7 mouse cellular contexts compared by ENCODE assay signal in genomic region chr2:52425523-52425795, GRCm38 (mm10). TPM values are rescaled to one million over a fixed set of nuclear protein-coding genes. Genes with fewer than 3 reads are reported as not detected.
A peak's percentile ranks its signal among the peaks of the same experiment; 100 is the strongest.
DNase-seq lines count a peak whose midpoint lies in the region; ATAC-seq and TF ChIP-seq lines count a peak whose summit lies in the region.

No protein-coding gene starts in this region.

- H3K4me2 ChIP-seq in lung, postnatal 0 days (replicated peaks; ENCODE audit: low read depth, low read length), result peak overlapping the region; percentile 61
- peak overlapping the region; percentile 68 for H3K4me2 ChIP-seq in forebrain, embryonic 13.5 days
- H3K4me2 ChIP-seq in limb, embryonic 14.5 days (replicated peaks; ENCODE audit: low read depth, low read length, severe bottlenecking), result peak overlapping the region; percentile 58
- peak overlapping the region; percentile 65 for H3K4me2 ChIP-seq in stomach, embryonic 14.5 days (replicated peaks; ENCODE audit: low read depth, low read length)

- TF ChIP-seq EP300 in lung, postnatal 0 days (IDR thresholded peaks at IDR 0.05), result no peak

- H3K4me1 ChIP-seq in lung, postnatal 0 days (ENCODE audit: insufficient read depth, low read depth, low read length), result peaks cover 13% of the 10 kb centered on the region; the same call in 1 of the 2 replicates
- peaks cover 34% of the 10 kb centered on the region for H3K4me1 ChIP-seq in forebrain, embryonic 13.5 days
- peaks cover 18% of the 10 kb centered on the region for H3K4me1 ChIP-seq in limb, embryonic 14.5 days (ENCODE audit: control insufficient read depth, insufficient read depth, low read length)
- peaks cover 12% of the 10 kb centered on the region; the same call in 1 of the 2 replicates for H3K4me1 ChIP-seq in stomach, embryonic 14.5 days (ENCODE audit: control insufficient read depth, insufficient read depth, low read length)

- ATAC-seq in lung, postnatal 0 days, result no peak
- no peak for ATAC-seq in forebrain, embryonic 13.5 days
- no peak for ATAC-seq in limb, embryonic 14.5 days (ENCODE audit: low FRiP score, low read depth)
- no peak for ATAC-seq in stomach, embryonic 14.5 days (ENCODE audit: insufficient number of reproducible peaks, insufficient read depth, low FRiP score, low read depth)

- H3K9ac ChIP-seq in lung, postnatal 0 days (replicated peaks; ENCODE audit: low read depth), result peak overlapping the region; percentile 89
- H3K9ac ChIP-seq in forebrain, embryonic 13.5 days, result peak overlapping the region; percentile 93
- H3K9ac ChIP-seq in limb, embryonic 14.5 days (ENCODE audit: low read depth, low read length, severe bottlenecking), result peak overlapping the region; percentile 95
- peak overlapping the region; percentile 49 for H3K9ac ChIP-seq in stomach, embryonic 14.5 days (replicated peaks; ENCODE audit: low read depth, low read length)

- TF ChIP-seq CTCF in lung, postnatal 0 days (IDR thresholded peaks at IDR 0.05), result no peak

- no peak for TF ChIP-seq POLR2A in limb, embryonic 14.5 days (IDR thresholded peaks at IDR 0.05; ENCODE audit: borderline replicate concordance, extremely low read depth, insufficient read depth, insufficient read length)

- 9% methylated on average over 10 of the region's 10 CpGs for WGBS in lung, postnatal 0 days
- 22% methylated on average over 10 of the region's 10 CpGs for WGBS in forebrain, embryonic 13.5 days
- WGBS in limb, embryonic 14.5 days, result 20% methylated on average over 10 of the region's 10 CpGs
- 11% methylated on average over 10 of the region's 10 CpGs for WGBS in stomach, embryonic 14.5 days

- no peaks in the 10 kb centered on the region for H3K36me3 ChIP-seq in lung, postnatal 0 days (ENCODE audit: insufficient read depth, low read length)
- H3K36me3 ChIP-seq in forebrain, embryonic 13.5 days (ENCODE audit: poor library complexity, severe bottlenecking), result no peaks in the 10 kb centered on the region
- H3K36me3 ChIP-seq in limb, embryonic 14.5 days (ENCODE audit: control insufficient read depth, insufficient read depth, low read length), result no peaks in the 10 kb centered on the region
- no peaks in the 10 kb centered on the region for H3K36me3 ChIP-seq in stomach, embryonic 14.5 days (ENCODE audit: control insufficient read depth, insufficient read depth, low read length)

- no peaks in the 10 kb centered on the region for H3K27me3 ChIP-seq in lung, postnatal 0 days (replicated peaks; ENCODE audit: insufficient read depth, low read length)
- no peaks in the 10 kb centered on the region for H3K27me3 ChIP-seq in forebrain, embryonic 13.5 days
- H3K27me3 ChIP-seq in limb, embryonic 14.5 days (ENCODE audit: control insufficient read depth, insufficient read depth, low read length), result no peaks in the 10 kb centered on the region
- H3K27me3 ChIP-seq in stomach, embryonic 14.5 days (ENCODE audit: control insufficient read depth, insufficient read depth, low read length), result no peaks in the 10 kb centered on the region

- H3K27ac ChIP-seq in lung, postnatal 0 days (ENCODE audit: low read length), result peak overlapping the region; percentile 77
- H3K27ac ChIP-seq in forebrain, embryonic 13.5 days, result no peak overlapping the region
- peak overlapping the region; percentile 49; the same call in 1 of the 2 replicates for H3K27ac ChIP-seq in limb, embryonic 14.5 days (replicated peaks; ENCODE audit: low read depth, low read length)
- H3K27ac ChIP-seq in stomach, embryonic 14.5 days (ENCODE audit: low read length), result peak overlapping the region; percentile 76

- no peak for DNase-seq in lung, postnatal 0 days (ENCODE audit: low spot score)
- DNase-seq in lung, adult 18-20 months, result no peak
- DNase-seq in limb, embryonic 14.5 days (ENCODE audit: low spot score), result no peak
- DNase-seq in ovary, postnatal 14 days (ENCODE audit: low spot score), result no peak
- no peak for DNase-seq in frontal cortex, postnatal 10 days (ENCODE audit: low spot score in 2 of 2)

- peak overlapping the region; percentile 96 for H3K4me3 ChIP-seq in lung, postnatal 0 days (ENCODE audit: low read depth, low read length)
- H3K4me3 ChIP-seq in forebrain, embryonic 13.5 days, result peak overlapping the region; percentile 95
- peak overlapping the region; percentile 85 for H3K4me3 ChIP-seq in limb, embryonic 14.5 days (replicated peaks; ENCODE audit: low read length)
- peak overlapping the region; percentile 81 for H3K4me3 ChIP-seq in stomach, embryonic 14.5 days (ENCODE audit: low read depth, low read length)

- H3K9me3 ChIP-seq in lung, postnatal 0 days (ENCODE audit: low read length), result no peaks in the 10 kb centered on the region
- H3K9me3 ChIP-seq in forebrain, embryonic 13.5 days (replicated peaks), result no peaks in the 10 kb centered on the region
- no peaks in the 10 kb centered on the region for H3K9me3 ChIP-seq in limb, embryonic 14.5 days (ENCODE audit: control insufficient read depth, low read length)
- H3K9me3 ChIP-seq in stomach, embryonic 14.5 days (ENCODE audit: control insufficient read depth, low read depth, low read length), result no peaks in the 10 kb centered on the region

RNA-seq across cellular contexts. Expression of gene Arl5a, which starts 0.8 kb away (rescaled TPM):
- polyA plus RNA-seq in lung, postnatal 0 days (2015; fragmentation: Nextera tagmentation; extraction: Ambion mirVana), result 22.0 and 23.4 TPM in 2 replicates
- polyA plus RNA-seq in forebrain, embryonic 13.5 days (2015; fragmentation: Nextera tagmentation; extraction: Ambion mirVana), result 43.2 and 47.4 TPM in 2 replicates
- 35.7 and 35.9 TPM in 2 replicates for polyA plus RNA-seq in limb, embryonic 14.5 days (2012; rRNA removed)
- polyA plus RNA-seq in limb, embryonic 14.5 days (2014; fragmentation: Nextera tagmentation; extraction: Ambion mirVana), result 65.0 and 72.0 TPM in 2 replicates
- polyA plus RNA-seq in stomach, embryonic 14.5 days (2014; fragmentation: Nextera tagmentation; extraction: Ambion mirVana), result 53.5 and 60.7 TPM in 2 replicates

RNA-seq across cellular contexts. Expression of gene Neb, which starts 47.2 kb away (rescaled TPM):
- polyA plus RNA-seq in lung, postnatal 0 days (2015; fragmentation: Nextera tagmentation; extraction: Ambion mirVana), result 1.8 and 2.3 TPM in 2 replicates
- polyA plus RNA-seq in forebrain, embryonic 13.5 days (2015; fragmentation: Nextera tagmentation; extraction: Ambion mirVana), result 3.6 and 4.7 TPM in 2 replicates
- polyA plus RNA-seq in limb, embryonic 14.5 days (2012; rRNA removed), result 36.4 and 51.8 TPM in 2 replicates
- 98.8 and 126 TPM in 2 replicates for polyA plus RNA-seq in limb, embryonic 14.5 days (2014; fragmentation: Nextera tagmentation; extraction: Ambion mirVana)
- polyA plus RNA-seq in stomach, embryonic 14.5 days (2014; fragmentation: Nextera tagmentation; extraction: Ambion mirVana), result 0.24 and 1.0 TPM in 2 replicates
